Mouse (Mus musculus) erythroblast, embryonic 14.5 days (primary cell): ENCODE results near the gene Gm28048. TPM values are rescaled to one million over a fixed set of nuclear protein-coding genes. Genes with fewer than 3 reads are reported as not detected.

Source experiments
- H3K27me3 ChIP-seq: 2 replicates; pipeline ENCODE4 v1.6.1; 2012; ENCODE audit warnings: inconsistent platforms; ENCODE audit not compliant: control insufficient read depth
- H3K36me3 ChIP-seq: 2 replicates; pipeline ENCODE4 v1.6.1; 2012; ENCODE audit warnings: mild to moderate bottlenecking, inconsistent platforms; ENCODE audit not compliant: control insufficient read depth
- H3K4me1 ChIP-seq: 2 replicates; pipeline ENCODE4 v1.6.1; 2012; ENCODE audit warnings: inconsistent platforms; ENCODE audit not compliant: control insufficient read depth
- H3K4me3 ChIP-seq: replicated peaks from 2 replicates; pipeline ENCODE3; 2012; ENCODE audit warnings: moderate library complexity, mild to moderate bottlenecking, inconsistent platforms
- H3K9me3 ChIP-seq: 2 replicates; pipeline ENCODE4 v1.6.1; 2012; ENCODE audit warnings: low read length, inconsistent platforms, mixed read lengths; ENCODE audit not compliant: control insufficient read depth
- GATA1 ChIP-seq: IDR thresholded peaks from 2 replicates; pipeline ENCODE4 v1.6.1; 2012; ENCODE audit warnings: low read length, inconsistent platforms, mixed read lengths
- TAL1 ChIP-seq: IDR thresholded peaks from 3 replicates; pipeline ENCODE4 v1.6.1; 2012; ENCODE audit warnings: low read length, inconsistent platforms, mixed read lengths
- polyA plus RNA-seq: library from polyadenylated mRNA; stranded (reverse); fragments of >175 nt; gene quantifications from 2 replicates; pipeline ENCODE4 v1.2.3, GENCODE M21; 2012

Gm28048 gene
- polyA plus RNA-seq, 1 experiment: not detected

DNA sequence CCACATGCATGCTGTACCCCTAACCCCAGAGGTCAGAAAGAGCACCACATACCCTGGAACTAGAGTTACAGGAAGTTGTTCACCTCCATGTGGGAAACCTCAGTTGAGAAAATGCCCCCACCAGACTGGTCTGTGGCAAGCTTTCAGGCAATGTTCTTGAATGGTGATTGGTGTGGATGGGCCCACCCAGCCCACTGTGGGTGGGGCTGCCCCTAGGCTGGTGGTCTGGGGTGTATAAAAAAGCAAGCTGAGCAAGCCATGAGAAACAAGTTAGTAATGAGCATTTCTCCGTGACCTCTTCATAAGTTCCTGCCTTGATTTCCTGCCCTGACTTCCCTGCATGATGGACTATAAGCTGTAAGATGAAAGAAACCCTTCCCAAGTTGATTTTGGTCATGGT, 19.8 kb downstream of the Gm28048 start:
- Histone ChIP-seq H3K9me3 (peaks cover 5% of the 10 kb centered on the region), H3K4me3 (no peak overlapping the region), H3K36me3 (peaks cover 7% of the 10 kb centered on the region), H3K27me3 (no peaks in the 10 kb centered on the region), H3K4me1 (peaks cover 2% of the 10 kb centered on the region; the same call in 1 of the 2 replicates)
- TF ChIP-seq GATA1 (no peak), TAL1 (no peak)

DNA sequence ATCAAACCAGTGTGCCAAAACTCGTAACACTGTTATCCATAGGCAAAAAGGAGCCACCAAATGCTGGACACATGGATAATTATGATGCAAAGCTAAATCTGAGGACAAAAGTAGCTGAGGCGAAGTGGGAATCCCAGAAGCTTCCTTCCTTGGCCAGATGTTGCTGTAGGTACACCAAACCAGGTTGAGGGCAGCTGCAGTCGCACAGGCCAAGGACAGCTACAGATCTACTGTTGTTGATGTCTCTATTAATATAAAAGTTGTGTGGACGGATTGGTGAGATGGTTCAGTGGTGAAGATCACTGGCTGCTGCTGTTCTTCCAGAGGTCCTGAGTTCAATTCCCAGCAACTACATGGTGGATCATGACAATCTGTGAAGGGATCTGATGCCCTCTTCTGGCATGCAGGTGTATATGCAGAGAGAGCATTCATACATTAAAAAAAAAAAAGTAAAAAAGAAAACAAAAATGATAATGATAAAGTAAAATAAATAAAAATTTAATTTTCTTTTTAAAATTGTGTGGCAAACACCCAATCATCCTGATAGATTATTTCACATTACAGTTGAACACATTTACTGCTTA, 24.0 kb downstream of the Gm28048 start:
- H3K4me3 ChIP-seq: no peak overlapping the region
- H3K9me3 ChIP-seq: no peaks in the 10 kb centered on the region
- no peaks in the 10 kb centered on the region for H3K27me3 ChIP-seq
- H3K4me1 ChIP-seq: no peaks in the 10 kb centered on the region; the same call in 1 of the 2 replicates
- H3K36me3 ChIP-seq: peaks cover 16% of the 10 kb centered on the region
- TF ChIP-seq GATA1 (no peak), TAL1 (no peak)

DNA sequence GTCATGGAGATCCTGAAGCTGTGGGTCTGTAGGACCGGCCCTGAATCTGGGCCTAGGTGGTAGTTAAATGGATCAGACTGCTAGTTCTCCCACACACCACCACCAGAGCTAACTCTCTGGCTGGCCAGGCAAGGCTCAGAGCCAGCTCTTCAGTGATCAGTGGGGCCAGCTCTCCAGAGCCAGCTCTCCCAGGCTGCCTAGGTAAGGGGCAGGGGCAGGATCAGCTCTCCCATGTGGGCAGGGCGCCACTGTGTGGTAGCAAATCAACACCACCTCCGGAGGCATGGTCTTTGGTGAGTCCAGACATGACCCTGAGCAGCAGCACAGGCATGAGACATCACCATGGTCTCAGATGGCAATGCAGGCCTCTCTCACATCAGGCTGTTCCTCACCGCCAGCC, 25.1 kb downstream of the Gm28048 start:
- Histone ChIP-seq H3K27me3 (no peaks in the 10 kb centered on the region), H3K4me3 (no peak overlapping the region), H3K9me3 (no peaks in the 10 kb centered on the region), H3K36me3 (peaks cover 19% of the 10 kb centered on the region), H3K4me1 (no peaks in the 10 kb centered on the region; the same call in none of the 2 replicates)
- TF ChIP-seq TAL1 (no peak), GATA1 (no peak)

DNA sequence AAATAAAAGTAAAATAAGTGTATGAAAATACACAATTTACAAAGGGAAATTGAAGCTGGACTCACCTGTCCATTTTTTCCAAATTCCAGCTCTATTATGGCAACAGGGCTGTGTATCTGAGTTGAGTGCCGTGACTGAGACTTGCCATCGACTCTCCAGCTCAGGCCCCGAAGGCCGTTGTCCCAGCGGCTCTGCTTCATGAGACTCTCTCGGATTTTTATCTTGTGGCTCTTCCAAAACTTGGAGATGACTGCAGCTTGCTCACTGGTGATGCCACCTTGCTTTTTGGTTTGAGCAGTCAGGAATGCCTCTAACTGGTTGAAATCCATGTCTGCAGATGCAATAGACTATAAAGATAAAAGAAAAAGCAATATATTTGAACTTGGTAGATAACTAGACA, 25.5 kb downstream of the Gm28048 start:
- no peak for TF ChIP-seq TAL1
- TF ChIP-seq GATA1: no peak
- Histone ChIP-seq H3K4me1 (no peaks in the 10 kb centered on the region; the same call in none of the 2 replicates), H3K36me3 (peaks cover 19% of the 10 kb centered on the region), H3K9me3 (no peaks in the 10 kb centered on the region), H3K4me3 (no peak overlapping the region), H3K27me3 (no peaks in the 10 kb centered on the region)

DNA sequence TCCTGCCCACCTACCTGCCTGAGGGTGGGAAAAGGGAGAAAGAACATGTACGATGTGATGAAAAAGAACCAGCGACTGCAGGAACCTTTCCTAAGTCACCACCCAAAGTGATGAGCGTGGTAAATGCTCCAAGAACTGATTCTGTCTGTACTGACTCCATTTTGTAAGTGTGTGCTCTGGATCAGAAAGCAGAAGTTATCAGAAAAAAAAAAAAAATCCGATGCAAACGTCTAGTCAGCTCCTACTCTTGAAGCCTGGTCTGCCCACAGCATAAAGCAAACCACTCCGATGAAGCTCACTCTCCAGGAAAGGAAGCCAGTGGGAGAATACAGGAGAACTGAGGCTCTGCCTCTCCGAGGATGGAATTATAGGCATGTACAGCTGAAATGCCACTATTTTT, 29.2 kb downstream of the Gm28048 start:
- no peak overlapping the region for H3K4me3 ChIP-seq
- H3K27me3 ChIP-seq: no peaks in the 10 kb centered on the region
- H3K36me3 ChIP-seq: peaks cover 19% of the 10 kb centered on the region
- no peak for TF ChIP-seq TAL1
- TF ChIP-seq GATA1: no peak
- H3K9me3 ChIP-seq: no peaks in the 10 kb centered on the region
- H3K4me1 ChIP-seq: peaks cover 7% of the 10 kb centered on the region

DNA sequence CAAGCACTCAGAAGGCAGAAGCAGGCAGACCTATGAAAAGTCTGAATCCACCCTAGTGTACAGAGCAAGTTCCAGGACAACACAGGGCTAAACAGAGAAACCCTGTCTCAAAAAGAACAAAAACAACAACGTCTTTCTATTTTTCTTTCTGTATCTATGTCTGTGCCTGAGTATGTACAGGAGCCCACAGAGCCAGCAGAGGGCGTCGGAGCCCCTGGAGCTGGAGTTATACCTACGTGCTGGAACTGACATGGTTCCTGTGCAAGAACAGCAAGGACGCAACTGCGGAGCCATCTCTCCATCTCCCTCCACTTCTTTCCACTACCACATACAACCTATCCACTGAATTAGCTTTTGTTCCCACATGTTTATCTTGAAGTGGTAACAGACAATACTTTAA, 31.8 kb downstream of the Gm28048 start:
- no peak for TF ChIP-seq GATA1
- no peak for TF ChIP-seq TAL1
- H3K9me3 ChIP-seq: no peaks in the 10 kb centered on the region
- no peak overlapping the region for H3K4me3 ChIP-seq
- H3K36me3 ChIP-seq: peaks cover 7% of the 10 kb centered on the region
- H3K4me1 ChIP-seq: peaks cover 7% of the 10 kb centered on the region
- H3K27me3 ChIP-seq: no peaks in the 10 kb centered on the region

DNA sequence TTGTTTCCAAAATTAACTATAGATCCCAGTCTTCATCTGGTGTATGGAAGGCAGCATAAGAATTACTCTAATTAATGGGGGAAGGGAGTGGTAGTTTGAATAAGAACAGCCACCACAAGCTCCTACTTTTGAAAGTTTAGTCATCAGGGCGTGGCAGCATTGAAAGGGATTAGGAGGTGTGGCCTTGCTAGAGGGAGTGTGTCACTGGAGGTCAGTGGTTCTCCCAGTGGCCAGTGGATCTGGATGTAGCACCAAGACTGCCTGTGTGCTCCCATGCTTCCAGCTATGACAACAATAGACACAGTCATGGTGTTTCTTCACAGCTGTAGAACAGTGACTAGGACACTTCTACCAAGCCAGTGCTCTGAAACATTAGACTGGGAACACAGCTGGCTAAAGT, 32.8 kb downstream of the Gm28048 start:
- Histone ChIP-seq H3K27me3 (no peaks in the 10 kb centered on the region), H3K4me3 (no peak overlapping the region), H3K36me3 (peaks cover 4% of the 10 kb centered on the region), H3K9me3 (no peaks in the 10 kb centered on the region), H3K4me1 (peaks cover 7% of the 10 kb centered on the region)
- TF ChIP-seq GATA1 (no peak), TAL1 (no peak)

DNA sequence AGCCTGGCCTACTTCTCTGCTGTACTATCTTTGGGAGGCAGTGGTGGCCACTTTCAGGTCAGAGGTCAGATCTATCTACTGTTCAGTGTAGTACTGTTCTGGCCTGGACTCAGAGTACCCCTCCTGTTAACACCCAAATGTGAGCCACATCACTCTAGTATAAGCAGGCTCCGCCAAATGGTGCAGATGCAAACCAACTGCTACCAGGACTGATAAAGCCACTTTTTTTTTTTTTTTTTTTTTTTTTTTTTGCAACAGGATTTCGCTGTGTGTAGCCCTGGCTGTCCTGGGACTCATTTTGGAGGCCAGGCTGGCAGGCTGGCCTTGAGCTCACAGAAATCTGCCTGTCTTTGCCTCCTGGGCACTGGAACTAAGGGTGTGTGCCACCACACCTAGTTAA, 42.9 kb downstream of the Gm28048 start:
- Histone ChIP-seq H3K27me3 (no peaks in the 10 kb centered on the region), H3K4me3 (no peak overlapping the region), H3K9me3 (no peaks in the 10 kb centered on the region), H3K4me1 (peaks cover 2% of the 10 kb centered on the region; the same call in 1 of the 2 replicates), H3K36me3 (no peaks in the 10 kb centered on the region)
- TF ChIP-seq GATA1 (no peak), TAL1 (no peak)

DNA sequence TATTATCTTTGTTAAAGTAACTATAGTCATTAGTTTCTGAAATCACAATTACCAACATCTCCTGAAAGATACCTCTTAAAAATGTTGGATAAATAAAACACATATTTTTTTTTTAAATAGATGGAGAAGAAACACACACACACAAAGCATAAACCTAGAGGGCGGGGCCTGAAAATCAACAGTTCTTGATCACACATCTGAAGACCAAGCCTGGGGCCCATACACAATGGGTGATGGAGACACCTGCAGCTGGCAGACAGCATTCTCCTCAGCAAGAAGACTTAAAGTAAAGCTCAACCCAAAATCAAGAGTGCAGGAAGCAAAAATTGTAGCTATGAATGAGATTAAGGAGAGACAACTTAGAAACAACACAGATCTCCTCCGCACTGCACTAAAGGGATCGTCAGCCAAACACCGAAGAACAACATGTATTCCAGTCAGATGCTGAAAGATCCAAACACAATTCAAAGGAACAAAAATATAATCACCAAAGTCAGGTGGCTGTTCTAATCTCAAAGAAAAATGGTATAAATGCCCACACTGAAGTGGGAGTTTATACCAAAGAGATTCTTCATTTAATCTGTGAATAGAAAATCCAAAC, 44.1 kb downstream of the Gm28048 start:
- H3K36me3 ChIP-seq: no peaks in the 10 kb centered on the region
- TF ChIP-seq TAL1: no peak
- TF ChIP-seq GATA1: no peak
- H3K4me3 ChIP-seq: no peak overlapping the region
- no peaks in the 10 kb centered on the region for H3K9me3 ChIP-seq
- H3K27me3 ChIP-seq: no peaks in the 10 kb centered on the region
- peaks cover 4% of the 10 kb centered on the region for H3K4me1 ChIP-seq
